Mouse (Mus musculus) heart, postnatal 0 days (tissue): ENCODE results near the gene Lin54.

Experiments
- CTCF ChIP-seq: IDR thresholded peaks from 2 replicates; pipeline ENCODE4 v1.5.1; 2016; ENCODE audit warnings: antibody characterized with exemption, control low read depth, low read depth
- EP300 ChIP-seq: IDR thresholded peaks from 2 replicates; pipeline ENCODE4 v1.6.1; 2016; ENCODE audit warnings: antibody characterized with exemption, low read depth

DNA sequence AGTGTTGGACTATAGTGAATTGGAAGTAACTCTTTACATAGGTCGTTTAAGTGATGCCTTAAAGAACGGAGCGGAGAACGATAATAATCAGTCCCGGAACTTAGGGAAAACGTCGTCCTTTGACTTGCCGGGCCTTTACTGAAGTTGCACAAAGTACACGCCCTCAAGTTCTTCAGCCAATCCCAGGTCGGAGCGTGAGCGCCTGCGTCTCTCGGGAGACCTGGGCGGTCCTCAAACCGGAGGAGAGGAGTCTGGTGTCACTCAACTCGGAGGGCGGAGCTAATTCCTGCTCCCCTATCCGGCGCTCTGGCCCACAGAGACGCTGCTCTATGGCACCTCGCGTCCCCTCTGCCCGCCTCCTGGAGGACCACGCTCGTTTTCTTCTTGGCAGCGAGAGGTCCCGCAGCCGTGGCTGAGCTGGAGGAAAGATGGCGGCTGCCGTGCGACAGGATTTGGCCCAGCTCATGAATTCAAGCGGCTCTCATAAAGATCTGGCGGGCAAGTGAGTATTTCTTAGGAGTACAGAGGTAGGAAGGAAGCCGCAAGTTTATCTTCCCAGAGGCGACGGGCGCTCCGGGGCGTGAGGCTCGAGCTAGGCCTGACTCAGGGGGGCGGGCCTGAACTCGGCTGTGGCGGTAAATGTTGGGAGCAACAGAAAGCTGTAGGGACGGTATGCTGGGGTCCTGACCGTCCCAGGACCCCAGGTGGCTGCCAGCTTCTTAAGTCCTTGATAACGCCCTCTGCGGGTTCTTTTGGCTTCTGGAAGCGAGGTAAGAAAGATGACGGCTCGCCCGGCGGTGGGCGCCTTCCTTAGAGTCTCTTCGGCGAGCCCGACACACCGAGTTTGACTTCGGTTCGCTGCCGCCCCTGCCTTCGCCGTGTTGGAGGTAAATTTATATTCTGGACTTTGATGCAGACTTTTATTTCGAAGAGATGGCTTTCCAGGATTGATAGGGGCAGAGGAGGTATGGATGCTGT, 17.9 kb upstream of the Lin54 start, which contains the start of gene Cops4:
- peak; percentile 28 for TF ChIP-seq CTCF
- TF ChIP-seq EP300 = no peak
